Mouse (Mus musculus) layer of hippocampus, adult 11-12 months (tissue): Measurements from ENCODE around the gene Cep250.

Experiments
- DNase-seq: peaks from one replicate; pipeline ENCODE4 v3.0.0; 2022; ENCODE audit warnings: low spot score

Gene Cep250

GRCm38 (mm10) chr2:155973348-155973747, 17.1 kb downstream of the Cep250 start:
- DNase-seq = no peak

GRCm38 (mm10) chr2:155974087-155974731, 18.0 kb downstream of the Cep250 start:
- DNase-seq = no peak

- no peak for DNase-seq
Measured at GRCm38 (mm10) chr2:155979328-155979991, 23.2 kb downstream of the Cep250 start.

GRCm38 (mm10) chr2:155985776-155986175, 29.5 kb downstream of the Cep250 start:
- no peak for DNase-seq

- DNase-seq = no peak
Measured at GRCm38 (mm10) chr2:155987131-155987530, 30.9 kb downstream of the Cep250 start.

GRCm38 (mm10) chr2:155989085-155989484, 32.8 kb downstream of the Cep250 start:
- DNase-seq = no peak

GRCm38 (mm10) chr2:155991151-155991550, 34.9 kb downstream of the Cep250 start:
- no peak for DNase-seq

- peak; percentile 57 for DNase-seq
Measured at GRCm38 (mm10) chr2:155991863-155992321, 35.6 kb downstream of the Cep250 start.

- DNase-seq = no peak
Measured at GRCm38 (mm10) chr2:156005393-156005792, 49.1 kb downstream of the Cep250 start.

GRCm38 (mm10) chr2:156007888-156008532, 51.8 kb downstream of the Cep250 start, which contains the start of the genes 6430550D23Rik and Ergic3:
Gene 6430550D23Rik, minus strand, starts transcription at chr2:156007977.
Gene Ergic3, plus strand, starts transcription at chr2:156008045.
- peak; percentile 98 for DNase-seq

GRCm38 (mm10) chr2:156018106-156018505, 61.8 kb downstream of the Cep250 start:
- DNase-seq = no peak

GRCm38 (mm10) chr2:156021219-156021618, 65.0 kb downstream of the Cep250 start:
- no peak for DNase-seq

GRCm38 (mm10) chr2:156021765-156022164, 65.5 kb downstream of the Cep250 start:
- DNase-seq = no peak

GRCm38 (mm10) chr2:156025482-156025881, 69.2 kb downstream of the Cep250 start:
- no peak for DNase-seq

- no peak for DNase-seq
Measured at GRCm38 (mm10) chr2:156039390-156039789, 83.1 kb downstream of the Cep250 start.

- DNase-seq = no peak
Measured at GRCm38 (mm10) chr2:156042903-156043302, 86.6 kb downstream of the Cep250 start.

- DNase-seq = no peak
Measured at GRCm38 (mm10) chr2:156047929-156048328, 91.7 kb downstream of the Cep250 start.
